Mouse (Mus musculus) layer of hippocampus, adult 9-10 months (tissue): ENCODE results near the gene Nthl1.

ENCODE experiments used
- DNase-seq: peaks from one replicate; pipeline ENCODE4 v3.0.0; 2022; ENCODE audit warnings: low spot score

Nthl1 gene

DNA sequence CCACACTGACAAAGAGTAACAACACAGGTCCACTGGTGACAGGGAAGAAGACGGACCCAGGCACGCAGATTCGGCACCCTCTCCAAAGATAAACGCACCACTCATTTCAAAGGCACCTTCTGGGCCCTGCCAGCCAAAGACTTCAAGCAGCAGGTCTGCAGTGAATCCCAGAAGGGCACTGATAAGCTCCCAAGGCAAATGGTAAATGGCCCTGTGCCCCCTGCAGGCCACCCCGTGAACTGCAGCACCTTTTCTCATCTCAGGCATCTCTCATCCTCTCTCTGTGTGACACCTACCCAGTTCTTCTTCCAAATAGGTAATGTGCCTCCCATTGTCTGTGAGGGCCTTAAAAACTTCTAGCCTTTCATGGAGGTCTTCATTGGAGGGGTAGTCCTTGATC, 3.8 kb upstream of the Nthl1 start:
- DNase-seq, result peak; percentile 79

DNA sequence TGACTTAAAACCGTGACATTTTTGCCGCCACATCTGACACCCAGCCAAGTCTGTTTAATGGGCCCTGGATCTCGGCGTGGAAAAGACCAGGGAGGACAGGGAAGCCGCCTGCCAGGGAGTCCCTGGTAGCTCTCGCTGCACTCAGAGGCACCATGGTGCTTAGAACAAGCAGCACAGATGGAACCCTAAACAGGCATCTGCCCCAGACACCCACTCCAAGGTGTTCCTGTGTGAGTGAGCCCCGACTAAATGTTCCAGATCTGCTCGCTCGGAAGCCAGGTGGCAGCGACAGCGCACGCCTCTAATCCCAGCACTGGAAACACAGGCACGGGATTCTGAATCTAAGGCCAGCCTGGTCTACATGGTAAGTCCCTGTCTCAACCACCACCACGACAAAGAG, 2.4 kb upstream of the Nthl1 start:
- DNase-seq, result peak; percentile 70

DNA sequence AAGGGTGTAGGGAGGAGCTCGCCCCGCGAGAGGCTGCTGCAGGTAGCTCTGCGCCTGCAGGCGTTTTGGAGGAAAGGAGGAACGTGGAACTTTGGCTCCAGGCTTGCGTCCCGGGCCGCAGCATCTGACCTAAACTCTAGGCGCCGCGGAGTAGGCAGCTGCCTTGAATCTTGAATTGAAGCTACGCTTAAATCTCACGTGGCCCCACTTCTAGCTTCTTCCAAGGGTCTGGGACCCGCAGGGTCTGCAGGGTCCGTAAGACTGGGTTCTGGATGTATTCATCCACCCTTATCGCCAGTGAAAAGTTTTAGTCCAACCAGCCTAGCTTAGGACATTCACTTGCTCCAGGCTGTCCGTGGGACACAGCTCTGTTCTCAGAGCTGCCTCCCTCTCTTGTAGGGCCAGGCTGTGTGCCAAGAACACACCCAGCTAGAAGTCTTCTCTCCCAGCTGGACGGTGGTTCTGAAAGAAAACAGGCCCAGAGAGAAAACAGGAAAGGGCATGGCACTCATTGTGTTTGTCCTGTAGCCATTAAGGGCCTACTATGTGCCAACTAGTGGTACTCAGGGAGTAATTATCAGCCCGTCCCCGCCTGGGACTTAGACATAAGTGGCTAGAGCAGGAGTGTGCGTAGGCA, 451 bp downstream of the Nthl1 start:
- no peak for DNase-seq

DNA sequence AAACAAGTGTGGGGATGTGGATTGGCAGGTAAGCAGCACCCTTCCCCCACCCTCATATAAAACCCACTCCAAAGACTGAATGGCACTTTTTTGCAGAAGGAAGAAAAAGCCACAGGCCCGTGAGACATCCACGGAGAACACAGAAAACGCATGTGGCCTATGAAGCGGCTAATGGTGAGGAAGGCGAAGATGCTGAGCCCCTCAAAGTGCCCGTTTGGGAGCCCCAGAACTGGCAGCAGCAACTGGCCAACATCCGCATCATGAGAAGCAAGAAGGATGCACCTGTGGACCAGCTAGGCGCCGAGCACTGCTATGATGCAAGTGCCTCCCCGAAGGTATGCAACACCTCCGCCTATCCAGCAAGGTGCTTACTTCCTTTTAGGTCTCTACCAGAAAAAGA, 1.4 kb downstream of the Nthl1 start:
- DNase-seq, result no peak

DNA sequence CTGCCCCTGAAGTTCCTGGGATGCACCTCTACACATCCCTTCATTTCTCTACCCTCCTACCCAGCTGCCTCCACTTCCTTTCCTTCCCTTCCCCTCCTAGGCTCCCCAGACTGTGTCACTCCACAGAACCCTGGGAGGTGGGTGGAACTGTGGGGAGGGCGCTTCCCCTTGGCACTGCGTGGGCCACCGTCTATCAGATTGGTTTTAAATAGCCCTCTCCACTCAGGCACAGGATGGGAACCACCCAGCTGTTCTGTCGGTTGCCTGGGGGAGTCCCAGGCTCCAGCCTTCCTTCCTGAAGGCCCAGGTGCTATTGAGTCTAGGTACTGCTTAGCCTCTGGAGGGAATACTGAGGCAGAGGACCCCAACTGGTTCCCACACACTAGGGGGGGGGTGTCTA, 2.5 kb downstream of the Nthl1 start:
- no peak for DNase-seq

DNA sequence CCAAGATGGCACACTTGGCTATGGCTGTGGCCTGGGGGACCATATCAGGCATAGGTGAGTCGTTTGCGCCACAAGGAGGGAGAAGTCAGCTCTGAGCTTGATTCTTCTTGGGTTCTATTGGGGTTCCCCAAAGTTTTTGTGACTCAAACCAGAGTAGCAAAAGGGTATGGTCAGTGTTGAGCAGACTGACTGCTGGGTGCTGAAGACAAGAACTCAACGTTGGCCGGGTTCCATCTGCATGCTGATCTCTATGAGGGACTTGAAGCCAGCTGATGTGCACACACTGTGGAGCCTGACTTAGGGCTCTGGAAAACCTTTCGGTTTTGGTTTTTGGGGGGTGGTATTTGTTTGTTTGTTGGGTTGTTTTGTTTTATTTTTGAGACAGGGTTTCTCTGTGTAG, 3.2 kb downstream of the Nthl1 start:
- no peak for DNase-seq

DNA sequence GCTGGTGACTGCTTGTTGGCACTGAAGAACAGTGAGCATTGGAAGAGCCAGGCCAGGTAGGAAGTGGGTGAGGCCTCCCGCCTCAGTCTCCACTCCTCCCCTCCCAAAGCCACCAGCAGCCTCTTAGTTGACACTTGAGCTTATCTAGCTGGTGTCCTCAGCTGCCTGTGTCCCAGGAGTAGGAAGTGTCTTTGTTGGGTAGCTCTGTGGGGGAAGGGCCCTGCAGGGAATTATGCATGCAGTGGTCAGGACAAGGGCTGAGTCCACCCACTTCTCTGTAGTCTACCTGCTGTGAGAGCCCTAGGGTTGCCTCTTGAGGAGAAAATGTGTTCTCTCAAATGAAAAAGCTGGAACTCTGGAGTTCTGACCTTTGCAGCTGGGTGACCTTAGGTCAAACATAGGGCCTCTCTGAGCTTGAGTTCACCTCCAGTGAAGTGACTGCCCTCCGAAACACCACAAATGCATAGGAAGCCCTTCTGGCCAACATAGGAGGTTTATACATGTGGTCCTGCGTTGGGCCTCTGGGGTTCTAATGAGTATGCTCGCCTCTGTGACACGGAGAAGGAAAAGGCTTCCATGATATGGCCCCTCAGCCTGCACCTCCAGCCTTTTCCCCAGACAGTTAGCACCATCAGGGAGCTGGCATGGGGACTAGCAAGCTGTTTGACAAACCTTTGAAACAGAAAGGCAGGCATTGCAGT, 4.5 kb downstream of the Nthl1 start:
- no peak for DNase-seq

DNA sequence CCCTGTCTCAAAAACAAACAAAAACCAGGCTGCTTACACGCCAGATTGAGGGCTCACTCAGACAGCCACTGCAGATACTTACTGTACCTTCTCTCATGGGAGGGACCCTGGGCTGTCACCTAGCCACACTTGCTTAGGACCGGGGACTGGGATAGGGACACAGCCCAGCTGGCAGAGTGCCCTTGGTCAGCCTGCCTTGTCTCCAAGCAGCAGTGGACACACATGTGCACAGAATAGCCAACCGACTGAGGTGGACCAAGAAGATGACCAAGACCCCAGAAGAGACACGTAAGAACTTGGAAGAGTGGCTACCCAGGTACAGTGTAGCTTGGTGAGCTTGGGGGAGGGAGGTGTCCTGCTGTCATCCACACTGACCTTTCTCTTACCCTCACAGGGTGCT, 5.7 kb downstream of the Nthl1 start:
- DNase-seq, result no peak

DNA sequence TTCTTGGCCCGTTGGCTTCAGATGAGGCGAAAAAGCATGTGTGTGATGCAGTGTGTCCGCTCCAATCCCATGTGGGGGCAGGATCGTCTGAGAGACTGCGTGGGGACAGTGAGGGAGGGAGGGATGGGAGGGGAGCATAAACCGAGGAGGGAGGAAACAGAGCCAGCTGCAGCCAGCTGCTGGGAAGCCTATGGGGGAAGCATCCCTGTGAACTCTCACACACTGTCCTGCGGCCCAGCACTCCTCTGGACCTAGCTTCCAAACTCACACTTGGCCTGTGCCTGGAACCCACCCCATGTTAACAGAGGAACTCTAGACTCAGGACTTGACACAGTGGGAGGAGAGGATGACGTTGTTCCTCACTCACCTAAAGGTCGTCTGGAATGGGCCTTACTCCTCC, 6.4 kb downstream of the Nthl1 start:
- DNase-seq, result no peak

DNA sequence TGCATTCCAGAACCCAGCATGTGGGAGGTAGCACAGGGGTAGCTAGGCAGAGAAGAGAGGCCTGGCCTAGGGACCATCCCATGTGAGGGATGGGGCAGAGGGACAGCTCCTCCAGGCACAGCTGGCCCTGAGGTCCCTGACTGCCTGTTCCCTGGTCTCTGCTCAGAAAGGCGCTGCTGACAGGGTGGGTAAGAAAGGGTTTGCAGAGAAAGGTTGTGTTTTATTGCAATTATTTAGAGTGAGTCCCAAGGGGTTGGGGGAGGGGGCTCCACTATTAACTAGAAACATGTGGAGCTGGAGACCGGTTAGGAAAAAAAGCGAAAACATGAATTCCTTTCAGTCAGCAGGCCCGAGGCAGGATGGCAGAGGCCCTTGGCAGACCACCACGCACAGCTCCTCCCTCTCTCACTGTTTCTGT, 7.1 kb downstream of the Nthl1 start:
- DNase-seq, result no peak

DNA sequence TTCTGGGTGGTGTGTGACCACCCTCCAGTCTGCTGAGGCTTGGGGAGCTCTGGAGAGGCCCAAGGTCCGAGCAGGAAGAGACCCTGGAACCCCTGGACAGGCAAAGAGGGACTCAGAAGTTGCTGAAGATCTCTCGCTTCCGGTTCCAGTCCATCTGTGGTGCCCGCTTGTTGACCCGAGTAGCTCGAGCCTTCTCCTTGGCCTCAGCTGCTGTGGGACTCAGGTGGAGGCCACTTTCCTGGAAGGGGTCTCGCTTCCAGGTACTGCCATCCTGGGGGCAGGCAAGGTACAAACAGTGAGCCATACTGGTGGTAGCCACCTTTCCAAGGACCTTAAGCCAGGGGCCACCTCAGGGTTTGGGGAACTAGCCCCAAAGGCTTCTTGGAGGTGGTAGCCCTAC, 7.6 kb downstream of the Nthl1 start:
- no peak for DNase-seq

DNA sequence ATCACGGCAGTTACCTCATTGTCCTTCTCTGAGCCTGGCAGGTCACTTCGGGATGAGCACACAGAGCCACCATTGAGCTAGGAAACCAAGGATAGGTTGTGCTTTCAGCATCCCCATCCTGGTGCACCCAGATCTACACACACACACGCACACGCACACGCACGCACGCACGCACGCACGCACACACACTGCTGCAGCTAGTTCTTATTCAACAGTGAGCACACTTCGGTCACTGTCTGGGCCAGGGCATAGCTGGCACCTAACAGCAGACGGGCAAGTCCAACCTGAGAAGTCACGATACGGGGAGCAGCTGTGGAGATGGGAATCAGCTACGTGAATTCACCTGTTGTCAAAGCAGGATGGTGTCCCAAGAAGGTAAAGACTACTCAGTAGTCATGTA, 8.1 kb downstream of the Nthl1 start:
- no peak for DNase-seq

DNA sequence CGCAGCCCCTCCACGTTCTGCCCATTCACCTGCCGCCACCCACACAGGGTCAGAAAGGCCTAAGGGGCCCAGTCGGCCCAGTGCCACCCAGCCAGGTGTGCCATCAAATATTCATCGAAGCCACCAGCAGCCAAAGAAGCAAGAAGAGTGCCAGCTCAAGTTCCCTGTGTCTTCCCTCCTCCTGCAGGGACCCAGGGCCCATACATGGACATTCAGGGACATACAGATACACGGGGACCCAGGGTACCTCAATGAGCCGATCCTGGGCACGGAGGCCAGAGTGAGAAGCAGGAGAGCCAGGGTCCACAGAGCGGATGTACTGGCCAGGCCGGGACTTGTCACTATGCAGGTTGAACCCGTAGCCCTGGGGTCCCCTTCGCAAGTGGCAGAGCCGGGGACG, 9.5 kb downstream of the Nthl1 start:
- no peak for DNase-seq

DNA sequence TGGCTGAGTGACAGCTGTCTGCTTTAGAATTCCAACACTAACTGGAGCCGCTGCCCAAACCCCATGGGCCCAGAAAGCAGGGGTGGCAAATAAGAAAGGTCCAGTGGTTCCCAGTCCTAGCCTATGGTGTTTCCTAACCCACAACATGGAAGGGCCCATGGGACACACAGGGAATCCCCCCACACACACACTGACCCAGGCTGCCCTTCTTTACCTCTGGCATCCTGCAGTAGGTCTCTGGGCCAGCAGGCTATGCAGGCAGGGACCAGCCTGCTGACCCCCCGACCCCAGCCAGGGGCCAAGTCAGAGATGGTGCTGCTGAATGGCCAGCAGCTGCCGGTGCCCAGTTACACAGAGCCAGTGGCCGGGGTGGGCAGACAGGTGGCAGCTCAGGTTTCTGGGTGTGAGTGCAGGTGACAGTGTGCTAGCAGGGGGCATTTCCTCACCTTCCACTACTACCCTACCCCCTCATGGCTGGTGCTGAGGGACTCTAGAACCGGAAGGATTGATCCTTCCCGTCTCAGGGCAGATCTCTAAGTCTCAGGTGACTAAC, 10.4 kb downstream of the Nthl1 start:
- no peak for DNase-seq

DNA sequence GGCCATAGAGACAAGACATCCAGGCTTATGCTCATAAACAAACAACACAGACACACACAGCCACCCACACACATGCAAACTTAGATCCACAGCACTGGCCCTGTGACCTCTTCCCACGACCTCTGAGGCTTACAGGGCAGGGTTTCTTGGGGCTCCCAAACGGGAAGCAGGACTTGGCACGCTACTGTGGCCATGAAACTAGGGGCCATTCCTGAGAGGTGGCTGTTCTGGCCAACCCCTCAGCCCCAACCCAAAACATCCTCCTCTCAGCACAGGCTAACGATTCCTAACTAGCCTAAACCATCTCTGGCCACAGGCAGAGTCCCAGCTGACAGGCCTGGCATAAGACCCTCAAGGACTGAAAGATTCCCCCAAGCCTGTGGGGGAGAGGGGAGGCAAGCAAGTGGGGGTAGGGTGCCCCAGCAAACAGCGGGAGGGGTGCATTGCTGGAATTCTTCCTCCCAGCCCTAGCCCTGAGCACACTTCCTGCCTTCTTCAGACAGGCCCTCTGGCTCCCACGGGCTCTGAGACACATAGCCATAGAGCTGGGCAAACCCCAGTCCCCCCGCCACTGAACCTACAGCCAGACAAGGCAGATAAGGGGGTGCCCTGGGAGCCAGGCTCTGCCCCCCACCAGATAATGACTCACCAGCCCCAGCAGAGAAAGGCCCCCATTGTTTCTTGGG, 11.7 kb downstream of the Nthl1 start:
- no peak for DNase-seq

DNA sequence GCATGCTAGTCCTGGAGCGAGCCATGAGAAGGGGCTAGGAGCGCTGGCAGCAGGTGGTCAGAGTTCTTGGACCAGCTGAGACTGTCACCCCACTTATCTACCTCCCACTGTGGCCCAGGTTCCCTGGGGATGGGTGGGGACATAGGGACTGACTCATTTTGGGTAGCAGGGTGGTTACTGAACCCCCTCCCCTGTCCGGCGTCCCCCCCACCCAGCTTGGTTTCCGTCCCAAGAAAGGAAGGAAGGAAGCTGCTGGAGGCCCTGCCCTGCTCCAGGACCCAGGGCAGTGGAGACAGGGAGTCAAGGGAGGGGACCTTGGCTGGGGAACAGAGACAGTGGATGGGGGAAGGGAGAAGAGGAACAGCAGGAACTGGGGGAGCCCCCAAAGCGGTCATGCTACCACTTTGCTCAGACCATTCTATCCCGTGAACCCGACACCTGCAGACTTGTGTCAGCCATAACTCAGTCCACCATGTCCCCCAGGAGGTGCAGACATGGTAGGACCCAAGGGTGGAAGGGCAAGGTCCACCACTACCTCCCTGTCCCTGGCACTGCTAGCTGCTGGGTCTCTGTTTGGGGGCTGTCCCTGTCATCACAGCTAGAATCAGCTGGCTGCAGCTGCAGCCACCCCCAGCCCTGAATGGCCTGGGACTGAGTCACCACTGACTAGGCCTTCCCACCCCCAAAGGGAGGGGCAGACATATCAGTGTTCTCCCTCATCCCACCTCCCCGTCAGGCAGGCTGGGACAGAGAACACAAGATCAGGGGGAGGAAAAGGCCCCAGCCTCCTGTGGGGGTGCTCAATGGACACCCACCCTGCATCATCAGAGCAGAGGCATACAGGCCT, 12.6 kb downstream of the Nthl1 start:
- DNase-seq, result no peak

DNA sequence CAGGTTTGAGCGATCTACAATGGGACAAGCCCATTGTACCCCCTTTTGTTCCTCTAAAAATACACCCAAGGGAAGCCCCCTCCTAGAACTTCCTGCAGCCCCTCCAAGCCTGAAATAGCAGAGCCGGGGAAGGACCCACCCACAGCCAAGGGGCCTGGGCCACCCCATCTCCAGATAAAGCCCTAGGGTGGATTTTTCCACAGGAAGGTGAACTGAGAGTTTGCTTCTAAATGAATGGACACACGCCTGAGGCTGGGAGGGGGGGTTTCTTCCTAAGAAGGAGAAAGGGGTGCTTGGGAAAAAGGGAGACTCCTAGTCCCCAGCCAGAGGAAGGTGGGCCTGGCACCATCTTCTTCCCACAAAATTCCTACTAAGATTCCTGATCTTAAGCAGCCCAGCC, 13.4 kb downstream of the Nthl1 start:
- DNase-seq, result no peak

DNA sequence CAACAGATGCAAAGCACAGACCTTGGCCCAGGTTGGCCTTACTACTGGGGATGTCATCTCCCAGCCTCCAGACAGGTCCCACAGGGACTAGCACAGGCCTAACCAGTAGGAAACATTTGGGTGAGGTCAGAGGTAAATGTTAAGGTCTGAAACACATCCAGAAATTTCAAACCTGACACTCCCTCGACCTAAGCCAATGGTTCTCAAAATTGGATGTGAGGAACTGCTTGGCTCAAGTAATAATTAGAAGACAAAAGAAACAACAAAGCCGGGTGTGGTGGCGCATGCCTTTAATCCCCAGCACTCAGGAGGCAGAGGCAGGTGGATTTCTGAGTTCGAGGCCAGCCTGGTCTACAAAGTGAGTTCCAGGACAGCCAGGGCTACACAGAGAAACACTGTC, 13.9 kb downstream of the Nthl1 start:
- no peak for DNase-seq

DNA sequence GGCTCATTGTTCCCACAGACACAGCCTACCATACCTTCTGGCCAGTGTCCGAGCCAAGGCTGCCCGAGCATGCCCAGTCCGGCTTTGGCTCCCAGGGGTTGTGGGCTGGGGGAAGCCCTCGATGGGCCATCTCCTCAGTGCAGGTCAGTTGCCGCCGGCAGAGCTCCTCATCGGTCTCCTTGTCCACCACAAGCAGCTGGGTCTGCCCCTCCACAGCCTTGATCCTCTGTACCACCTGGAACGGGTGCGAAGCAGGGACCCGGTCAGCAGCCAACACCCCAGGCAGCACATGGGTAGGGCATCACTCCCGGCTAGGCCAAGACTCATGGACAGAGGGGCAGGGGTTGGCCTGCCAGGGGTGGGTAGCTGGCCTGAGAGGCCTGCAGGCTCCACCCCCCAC, 15.0 kb downstream of the Nthl1 start:
- DNase-seq, result no peak

DNA sequence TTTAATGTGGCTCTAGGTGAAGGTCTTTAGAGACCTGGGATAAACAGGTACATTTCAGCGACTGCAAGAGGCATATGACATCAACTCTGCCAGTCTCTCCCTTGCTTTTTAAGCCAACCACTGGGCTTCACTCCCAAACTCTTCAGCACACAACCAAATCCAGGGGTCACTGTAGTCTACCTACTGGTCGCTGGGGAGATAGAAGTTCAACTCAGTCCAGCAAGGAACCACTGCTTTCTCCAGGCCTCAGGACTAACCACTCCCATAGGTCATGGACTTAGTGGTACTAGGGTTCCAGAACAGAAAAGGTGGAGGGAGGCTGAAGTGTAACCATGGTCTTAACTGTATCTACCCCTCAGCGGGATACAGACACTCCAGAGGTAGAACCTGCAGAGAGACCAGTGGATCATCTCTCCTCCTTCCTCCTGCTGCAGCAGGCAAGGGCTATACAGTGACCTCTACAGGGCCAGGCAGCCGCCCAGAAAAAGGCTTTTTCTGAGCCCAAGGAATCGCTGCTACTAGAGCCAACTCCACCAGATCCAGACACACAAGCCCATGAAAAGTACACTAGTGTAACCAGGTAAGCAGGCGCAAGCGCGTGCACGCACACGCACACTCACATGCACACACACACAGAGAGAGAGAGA, 16.4 kb downstream of the Nthl1 start:
- no peak for DNase-seq

DNA sequence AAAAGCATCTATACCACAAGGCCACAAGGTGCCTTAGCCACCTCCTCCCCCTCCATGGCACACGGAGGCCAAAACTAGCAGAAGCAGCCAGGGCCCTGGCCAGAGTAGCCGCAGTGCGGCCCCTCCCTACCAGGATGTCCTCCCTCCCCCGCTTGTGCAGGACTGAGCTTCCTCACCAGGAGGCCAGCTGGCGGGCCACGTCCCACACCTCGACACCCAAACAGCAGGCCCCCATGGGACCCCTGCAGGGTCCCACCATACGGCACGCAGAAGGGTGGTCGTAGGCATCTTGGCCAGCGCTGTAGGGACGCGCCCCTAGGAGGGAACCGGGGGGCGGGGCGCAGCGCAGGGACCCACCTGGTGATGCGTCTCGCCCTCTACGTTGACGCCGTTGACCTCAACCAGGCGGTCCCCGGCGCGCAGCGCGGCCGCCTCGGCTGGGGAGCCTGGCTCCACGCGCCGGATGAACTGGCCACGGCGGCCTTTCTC, 17.1 kb downstream of the Nthl1 start:
- no peak for DNase-seq
